Mouse (Mus musculus): ENCODE data around the gene Tube1.

DNA sequence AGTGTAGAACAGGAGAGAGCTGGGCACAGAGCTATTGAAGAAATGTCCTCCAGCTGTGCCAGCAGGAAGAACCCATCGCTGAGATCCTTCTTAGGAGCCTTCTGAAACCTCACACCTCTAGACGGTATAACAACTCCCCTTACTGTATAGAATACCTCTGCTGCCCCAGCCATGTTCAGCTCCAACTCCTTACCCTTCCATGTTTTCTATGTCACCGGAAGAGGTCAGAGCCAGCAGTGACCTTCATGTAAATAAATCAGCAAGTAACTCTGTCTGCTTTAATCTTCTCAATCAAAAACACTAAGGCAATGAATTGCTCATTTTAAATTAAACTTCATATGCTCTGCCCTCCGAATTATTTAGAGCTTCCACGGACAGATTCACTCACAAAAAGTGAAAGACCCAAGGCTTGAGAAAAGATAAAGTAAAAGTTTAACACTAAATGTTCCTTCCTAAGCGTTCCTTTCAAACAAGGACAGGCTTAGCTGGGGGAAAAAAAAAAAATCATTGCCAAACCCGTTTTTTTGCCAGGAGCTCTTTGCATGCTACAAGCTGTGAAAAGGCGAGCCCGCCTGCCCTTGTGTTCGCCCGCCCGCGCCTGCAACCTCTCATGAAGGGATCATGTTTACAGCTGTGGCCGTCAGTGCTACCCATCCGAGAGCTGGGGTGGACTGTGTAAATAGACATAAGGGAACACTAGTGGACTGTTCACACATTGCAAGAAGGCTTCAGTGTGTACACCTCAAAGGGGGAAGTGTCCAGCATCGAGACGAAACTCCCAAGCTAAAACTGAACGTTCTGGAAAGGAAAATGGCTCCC lies 29.1 kb downstream of the Tube1 start:
- TF ChIP-seq CTCF (IDR thresholded peaks at IDR 0.05; ENCODE audit: control insufficient read depth, insufficient read depth, insufficient replicate concordance, low read depth, low read length) (no peak), POLR2A (IDR thresholded peaks at IDR 0.05; ENCODE audit: control insufficient read depth, low read depth, low read length) (no peak)

All from testis, adult 2 months (tissue).